Mouse (Mus musculus) ovary, postnatal 10 days (tissue): Measurements from ENCODE around the gene Asap2.
"Not testable (repeated sequence)": the region's sequence is repeated elsewhere in the genome, so short reads cannot be mapped to it uniquely, and the experiment has no call there.

ENCODE experiments used
- DNase-seq: peaks from one replicate; pipeline ENCODE4 v3.0.0; 2022; ENCODE audit warnings: low spot score

The Asap2 gene

GRCm38 (mm10) chr12:20990132-20990531 lies at the start of gene Asap2:
Gene Asap2, plus strand, starts transcription at chr12:20990459.
- DNase-seq: peak; percentile 15

- not testable (repeated sequence) for DNase-seq
These were observed 42.9 kb upstream of the Asap2 start for GRCm38 (mm10) chr12:20947051-20947997.

GRCm38 (mm10) chr12:20990579-20990978 lies 320 bp downstream of the Asap2 start:
- peak; percentile 3 for DNase-seq

GRCm38 (mm10) chr12:21030875-21031274 lies 40.6 kb downstream of the Asap2 start:
- not testable (repeated sequence) for DNase-seq

DNA sequence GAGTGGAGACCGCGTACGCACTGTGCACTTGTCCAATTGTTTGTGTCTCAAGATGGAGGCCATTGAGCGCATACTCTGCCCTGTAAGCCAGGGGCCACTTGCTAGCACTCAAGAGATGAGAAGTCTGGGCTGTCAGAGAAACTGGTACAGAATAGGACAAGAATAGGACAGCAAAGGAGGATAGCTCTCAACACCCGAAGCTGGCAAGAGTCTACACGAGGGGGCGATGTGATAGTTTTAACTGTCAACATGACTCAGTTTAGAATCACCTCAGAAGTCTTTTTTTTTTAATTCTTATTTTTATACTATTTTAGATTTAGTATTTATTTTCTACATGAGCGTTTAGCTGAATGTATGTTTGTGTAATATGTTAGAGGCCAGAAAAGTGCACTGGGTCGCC lies 56.5 kb downstream of the Asap2 start:
- DNase-seq: not testable (repeated sequence)

- peak; percentile 46 for DNase-seq
These were observed 85.5 kb downstream of the Asap2 start for GRCm38 (mm10) chr12:21075731-21076130.

- DNase-seq: not testable (repeated sequence)
These were observed 99.9 kb downstream of the Asap2 start for GRCm38 (mm10) chr12:21090168-21090567.

DNA sequence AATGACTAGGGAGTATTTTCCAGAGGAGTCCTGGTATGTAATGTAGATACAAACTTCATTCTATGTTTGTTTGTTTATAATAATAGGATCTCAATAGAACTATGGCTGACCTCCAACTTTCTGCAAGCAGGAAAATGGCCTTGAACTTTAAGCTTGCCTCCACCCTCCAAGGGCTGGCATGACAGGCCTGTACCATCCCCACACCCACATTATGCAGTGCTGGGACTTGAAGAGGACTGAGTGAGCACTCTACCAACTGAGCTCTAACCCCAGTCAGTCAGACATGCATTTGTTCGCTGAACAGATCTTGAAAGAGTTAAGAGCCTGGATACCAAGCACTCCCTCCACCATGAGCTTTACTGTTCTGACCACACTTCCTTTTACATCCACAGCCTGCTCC lies 102.2 kb downstream of the Asap2 start:
- DNase-seq: not testable (repeated sequence)

- DNase-seq: not testable (repeated sequence)
These were observed 107.6 kb downstream of the Asap2 start for GRCm38 (mm10) chr12:21097806-21098325.

- not testable (repeated sequence) for DNase-seq
These were observed 120.8 kb downstream of the Asap2 start for GRCm38 (mm10) chr12:21111116-21111475.

DNA sequence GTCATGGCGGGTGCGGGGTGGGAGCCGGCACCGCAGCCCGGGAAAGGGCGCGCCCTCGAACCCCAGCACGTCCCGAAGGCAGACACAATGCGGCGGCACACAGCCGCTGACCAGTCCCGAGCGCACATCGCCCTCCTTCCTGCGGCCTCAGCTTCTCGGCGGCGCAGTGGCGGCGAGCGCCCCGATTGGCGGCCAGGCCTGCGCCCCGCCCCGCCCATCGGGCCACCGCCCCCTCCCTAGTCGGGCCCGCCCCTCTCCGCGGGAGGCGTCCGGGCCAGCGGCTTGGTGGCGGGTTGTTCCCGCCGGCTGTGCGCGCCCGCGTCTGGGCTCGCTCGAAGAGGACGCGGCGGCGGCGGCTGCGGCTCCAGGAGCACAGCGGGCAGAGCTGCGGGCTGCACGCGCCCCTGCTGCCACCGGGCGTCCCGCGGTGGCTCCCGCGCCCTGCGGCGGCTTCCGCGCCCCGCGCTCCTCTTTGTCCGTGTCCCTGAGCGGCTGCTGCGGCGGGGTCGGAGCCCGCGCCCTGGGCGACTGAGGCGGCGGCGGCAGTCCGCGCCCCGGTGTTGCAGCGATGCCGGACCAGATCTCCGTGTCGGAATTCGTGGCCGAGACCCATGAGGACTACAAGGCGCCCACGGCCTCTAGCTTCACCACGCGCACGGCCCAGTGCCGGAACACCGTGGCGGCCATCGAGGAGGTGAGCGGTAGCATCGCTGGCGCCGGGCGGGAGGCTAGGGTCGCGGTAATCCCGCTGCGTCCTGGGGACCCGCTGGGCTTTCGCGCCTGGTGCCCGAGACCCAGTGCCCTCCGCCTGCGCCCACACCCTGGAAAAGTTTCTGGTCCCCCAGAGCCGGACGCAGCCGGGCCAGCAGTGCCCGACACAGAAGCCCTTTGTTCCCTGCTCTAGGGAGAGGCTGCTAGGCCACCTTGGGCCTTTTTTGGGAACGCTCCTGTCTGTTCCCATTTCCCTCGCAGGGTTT lies 121.5 kb downstream of the Asap2 start:
- DNase-seq: peak; percentile 63

DNA sequence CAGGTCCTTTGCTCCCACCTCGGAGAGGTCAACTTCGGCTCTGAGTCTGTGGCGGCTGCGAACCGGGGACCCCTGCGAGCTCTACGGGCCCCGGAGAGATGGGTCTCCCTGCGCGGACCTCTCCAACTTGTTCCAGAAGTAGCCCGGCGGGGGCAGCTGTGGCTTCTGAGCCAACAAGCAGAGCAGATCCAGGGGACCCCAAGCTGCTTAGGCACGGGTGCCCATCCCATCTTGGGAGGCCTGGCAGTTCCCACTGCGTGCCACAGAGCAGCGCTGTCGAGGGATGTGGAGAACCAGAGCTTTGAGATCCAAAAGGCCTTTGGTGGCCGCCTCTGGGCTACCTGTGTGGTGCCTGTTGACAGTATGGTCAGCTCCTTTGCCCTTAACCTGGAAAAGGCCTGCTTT lies 122.2 kb downstream of the Asap2 start:
- no peak for DNase-seq

- DNase-seq: no peak
These were observed 129.2 kb downstream of the Asap2 start for GRCm38 (mm10) chr12:21119446-21119845.

GRCm38 (mm10) chr12:21122818-21123217 lies 132.6 kb downstream of the Asap2 start:
- no peak for DNase-seq

- DNase-seq: no peak
These were observed 133.4 kb downstream of the Asap2 start for GRCm38 (mm10) chr12:21123647-21124046.

GRCm38 (mm10) chr12:21125675-21126470 lies 135.6 kb downstream of the Asap2 start:
- DNase-seq: no peak

- no peak for DNase-seq
These were observed 136.3 kb downstream of the Asap2 start for GRCm38 (mm10) chr12:21126516-21126915.

DNA sequence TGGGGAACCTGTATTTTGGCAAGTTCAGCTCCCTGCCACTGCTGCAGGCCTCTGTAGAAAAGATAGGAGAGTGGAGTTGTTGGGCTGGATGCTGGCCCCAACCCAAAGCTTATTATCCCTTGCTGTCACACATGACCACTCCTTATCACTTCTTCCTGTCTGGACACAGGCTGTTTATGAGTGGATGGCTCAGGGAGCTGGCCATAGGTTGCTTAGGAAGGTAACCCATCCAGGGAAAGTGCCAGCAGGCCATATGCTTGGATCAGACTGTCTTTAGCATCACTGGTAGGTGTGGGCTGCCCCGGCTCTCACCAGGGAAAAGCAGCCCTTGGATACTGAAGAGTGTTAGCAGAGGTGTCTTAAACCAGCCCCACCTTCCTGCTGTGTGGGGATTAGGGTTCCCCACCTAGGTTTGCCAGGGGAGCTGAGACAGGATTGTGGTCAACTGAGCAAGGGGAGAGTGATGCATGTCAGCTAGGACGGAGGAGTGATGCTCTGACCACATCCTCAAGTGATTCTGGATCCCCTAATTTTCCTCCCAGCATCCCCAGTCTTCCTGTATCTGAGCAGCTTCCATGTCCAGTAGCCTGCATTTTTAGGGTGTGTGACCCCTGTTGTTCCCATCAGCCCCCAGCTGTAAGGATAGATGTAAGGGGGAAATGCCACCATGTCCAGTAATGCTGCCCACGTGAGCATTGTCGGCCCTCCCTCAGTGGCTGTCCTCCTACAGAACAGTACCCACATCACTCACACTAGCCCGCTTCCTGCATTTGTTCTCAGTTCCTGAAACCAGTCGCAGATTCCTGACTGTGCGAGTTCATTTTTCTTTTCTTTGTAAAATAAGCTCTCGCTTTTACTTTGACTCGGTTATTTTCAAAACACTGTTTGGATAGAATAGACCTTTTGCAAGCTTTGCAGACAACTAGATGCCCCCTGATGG lies 138.9 kb downstream of the Asap2 start:
- no peak for DNase-seq

GRCm38 (mm10) chr12:21130274-21130823 lies 140.1 kb downstream of the Asap2 start:
- DNase-seq: no peak

- no peak for DNase-seq
These were observed 142.3 kb downstream of the Asap2 start for GRCm38 (mm10) chr12:21132537-21132936.
